11 mouse cellular contexts compared by ENCODE assay signal in the genomic region with DNA sequence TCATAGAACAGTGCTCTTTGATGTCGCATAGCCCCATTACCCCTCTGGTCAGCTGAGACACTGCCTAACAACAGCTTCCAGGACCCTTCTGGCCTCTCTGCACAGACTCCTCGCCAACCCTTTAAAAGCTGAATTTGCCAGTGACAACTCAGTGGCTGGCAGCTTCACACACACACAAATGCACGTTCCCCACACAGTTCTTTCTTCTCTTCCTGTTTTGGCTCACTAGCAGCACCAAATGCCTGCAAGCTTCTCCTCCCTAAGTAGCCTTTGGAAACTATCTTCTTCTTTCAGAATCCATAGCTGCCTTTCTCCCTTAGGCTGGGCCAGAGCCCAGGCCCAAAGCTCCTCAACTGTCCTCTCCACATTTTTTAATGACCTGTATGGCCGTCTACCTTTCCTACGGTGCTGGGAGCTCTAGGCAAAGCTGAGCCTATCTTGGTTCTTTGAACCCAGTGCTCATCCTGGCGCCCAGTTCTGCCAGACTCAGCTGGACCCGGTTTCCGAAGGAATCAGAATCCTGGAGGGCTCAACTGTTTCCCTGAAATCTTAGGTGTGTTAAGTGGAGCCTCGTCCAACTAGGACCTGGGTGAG. TPM values are rescaled to one million over a fixed set of nuclear protein-coding genes. Genes with fewer than 3 reads are reported as not detected.
DNase-seq lines count a peak whose midpoint lies in the region; ATAC-seq and TF ChIP-seq lines count a peak whose summit lies in the region.
"Had no signal": no experiment of that assay in that cellular context is flagged by ENCODE, and none has a peak within 500 bp of the region (broad histone marks: within the 10 kb centered on the region; RNA-seq: fewer than 3 reads in every experiment).

No protein-coding gene starts in this region.

- peak overlapping the region; percentile 49; the same call in 1 of the 2 replicates for H3K4me3 ChIP-seq in lung, embryonic 14.5 days (ENCODE audit: low read depth, low read length)
- H3K4me3 ChIP-seq in hindbrain, embryonic 16.5 days (ENCODE audit: low read length) = peak overlapping the region; percentile 82
- peak overlapping the region; percentile 84 for H3K4me3 ChIP-seq in olfactory bulb, adult 2 months (ENCODE audit: insufficient read depth, low read depth, low read length)
- H3K4me3 ChIP-seq: myocyte had no signal

- WGBS in lung, embryonic 14.5 days = 8% methylated on average over 9 of the region's 9 CpGs
- WGBS in hindbrain, embryonic 16.5 days = 4% methylated on average over 9 of the region's 9 CpGs
- WGBS in olfactory bulb, adult 2 months = 31% methylated on average over 9 of the region's 9 CpGs

- TF ChIP-seq POLR2A in olfactory bulb, adult 2 months (IDR thresholded peaks at IDR 0.05; ENCODE audit: insufficient read depth, low read depth, low read length) = no peak

- H3K36me3 ChIP-seq in lung, embryonic 14.5 days (ENCODE audit: insufficient read depth) = no peaks in the 10 kb centered on the region
- H3K36me3 ChIP-seq in hindbrain, embryonic 16.5 days (ENCODE audit: control insufficient read depth, insufficient read depth, low read length) = no peaks in the 10 kb centered on the region

- no peak overlapping the region for H3K9ac ChIP-seq in lung, embryonic 14.5 days
- peak overlapping the region; percentile 90 for H3K9ac ChIP-seq in hindbrain, embryonic 16.5 days (ENCODE audit: low read depth, low read length)

- DNase-seq in cerebellum, postnatal 14 days = peak; percentile 5 to 8
- DNase-seq in cerebellum, adult 9-11 months = no peak
- no peak for DNase-seq in lung, embryonic 14.5 days
- no peak for DNase-seq in lung, postnatal 25 days (ENCODE audit: low spot score)
- no peak for DNase-seq in gastrocnemius, postnatal 10 days
- DNase-seq: thymus, adult 2 months had no signal

- H3K4me2 ChIP-seq in lung, embryonic 14.5 days = no peak overlapping the region; the same call in 1 of the 2 replicates
- H3K4me2 ChIP-seq in hindbrain, embryonic 16.5 days (ENCODE audit: low read length) = peak overlapping the region; percentile 81

- no peaks in the 10 kb centered on the region for H3K9me3 ChIP-seq in lung, embryonic 14.5 days (ENCODE audit: low read depth, low read length)
- no peaks in the 10 kb centered on the region for H3K9me3 ChIP-seq in hindbrain, embryonic 16.5 days (ENCODE audit: control insufficient read depth, low read length)

- no peaks in the 10 kb centered on the region for H3K4me1 ChIP-seq in lung, embryonic 14.5 days (ENCODE audit: insufficient read depth)
- peaks cover 22% of the 10 kb centered on the region for H3K4me1 ChIP-seq in hindbrain, embryonic 16.5 days (ENCODE audit: control insufficient read depth, insufficient read depth, low read depth, low read length)
- peaks cover 27% of the 10 kb centered on the region for H3K4me1 ChIP-seq in olfactory bulb, adult 2 months (ENCODE audit: control insufficient read depth, insufficient read depth, low read length)

- no peak for ATAC-seq in lung, embryonic 14.5 days (ENCODE audit: insufficient read depth)
- no peak for ATAC-seq in hindbrain, embryonic 16.5 days
- no peak for ATAC-seq in inflammation-experienced regulatory T-cells, adult 6 months

- H3K27me3 ChIP-seq in lung, embryonic 14.5 days (ENCODE audit: insufficient read depth, low read length) = peaks cover 74% of the 10 kb centered on the region
- peaks cover 8% of the 10 kb centered on the region for H3K27me3 ChIP-seq in hindbrain, embryonic 16.5 days (replicated peaks; ENCODE audit: control insufficient read depth, insufficient read depth, low read length)

- no peak overlapping the region for H3K27ac ChIP-seq in lung, embryonic 14.5 days (ENCODE audit: low read depth)
- peak overlapping the region; percentile 26; the same call in 1 of the 2 replicates for H3K27ac ChIP-seq in hindbrain, embryonic 16.5 days (ENCODE audit: low read depth, low read length)
- no peak overlapping the region for H3K27ac ChIP-seq in olfactory bulb, adult 2 months (ENCODE audit: insufficient read depth, low read depth, low read length)

- no peak for TF ChIP-seq CTCF in lung, embryonic 14.5 days (IDR thresholded peaks at IDR 0.05; ENCODE audit: low read depth)
- no peak for TF ChIP-seq CTCF in olfactory bulb, adult 2 months (IDR thresholded peaks at IDR 0.05; ENCODE audit: insufficient read depth, low read depth, low read length)

RNA-seq across cellular contexts. Expression of a gene that starts 1.4 kb away (rescaled TPM):
- 0.13 and 0.26 TPM in 2 replicates for polyA plus RNA-seq in lung, embryonic 14.5 days (2014; fragmentation: Nextera tagmentation; extraction: Ambion mirVana)
- polyA plus RNA-seq in hindbrain, embryonic 16.5 days (2015; fragmentation: Nextera tagmentation; extraction: Ambion mirVana) = 5.8 and 7.1 TPM in 2 replicates
- polyA plus RNA-seq in olfactory bulb, adult 2 months (2012; ENCODE audit: insufficient read depth, insufficient read length, low replicate concordance, missing spikeins) = not detected in 2 replicates
- total RNA-seq in gastrocnemius, postnatal 10 days (2021) = under 1 TPM; 0.23 to 0.32 TPM
- polyA plus RNA-seq in inflammation-experienced regulatory T-cells, adult 6 months (2017; shearing (Covaris generic)) = not detected
- total RNA-seq: common myeloid progenitor, adult 5-6 weeks had no signal
- polyA plus RNA-seq: myocyte had no signal

Comparison
In these comparisons a context has a peak if more than half of its experiments do, and no peak if none do; other contexts are left out.
1. DNase-seq: peak in cerebellum, postnatal 14 days (2 of 2); none in cerebellum, adult 9-11 months (single experiment), lung, embryonic 14.5 days (single experiment), lung, postnatal 25 days (single experiment) and gastrocnemius, postnatal 10 days (single experiment).
2. Peak in every context shown above with its lines, with median percentiles within 50 percentile points of each other: H3K4me3 ChIP-seq.